Mouse (Mus musculus): ENCODE measurements around the gene Atxn1l. TPM values are rescaled to one million over a fixed set of nuclear protein-coding genes. Genes with fewer than 3 reads are reported as not detected.

Atxn1l gene
- total and polyA plus RNA-seq, 3 experiments: 4.6 to 15.2 (median 7.6) TPM

- H3K27me3 ChIP-seq (replicated peaks): peaks cover 4% of the 10 kb centered on the region
- H3K36me3 ChIP-seq (replicated peaks in 1 of 2; ENCODE audit: control insufficient read depth in 1 of 2, insufficient read depth in 1 of 2, low read length in 1 of 2): no peaks in the 10 kb centered on the region
- peak; percentile 14 for DNase-seq (ENCODE audit: extremely low read depth)
- peaks cover 47% of the 10 kb centered on the region for H3K79me2 ChIP-seq (replicated peaks; ENCODE audit: control insufficient read depth, extremely low read depth, insufficient read depth, poor library complexity, severe bottlenecking)
- dilution Hi-C loops (cut with MboI; ENCODE audit: extremely low pct_ligation_motif_present, extremely low pct_unique_long_range_greater_than_20kb, low sequenced_read_pairs): no loop called here
- peak overlapping the region; percentile 76 to 96 (median 91) for H3K4me3 ChIP-seq (replicated peaks in 1 of 3; ENCODE audit: low read depth in 2 of 3, low read length in 2 of 3, poor library complexity in 1 of 3)
- H3K9ac ChIP-seq (ENCODE audit: insufficient read depth, low read depth): peak overlapping the region; percentile 81
- TF ChIP-seq MXI1 (IDR thresholded peaks at IDR 0.05; ENCODE audit: low read depth, low read length): 0 out of 2 replicates have a peak, but pooled peaks have one; percentile 46
- TF ChIP-seq RAD21 (IDR thresholded peaks at IDR 0.05; ENCODE audit: low read depth, low read length): no peak
- in situ Hi-C loops (cut with MboI; ENCODE audit: low pct_ligation_motif_present, low pct_unique_long_range_greater_than_20kb, low sequenced_read_pairs): no loop called here
- H3K4me1 ChIP-seq (ENCODE audit: control insufficient read depth in 1 of 2, insufficient read depth in 2 of 2): peaks cover 3 to 38% of the 10 kb centered on the region in 2 experiments; a peak in 3 of 4 replicates
- peak overlapping the region; percentile 92; the same call in 1 of the 2 replicates for H3K4me2 ChIP-seq (ENCODE audit: insufficient read depth, low read depth, poor library complexity, severe bottlenecking)
- no peaks in the 10 kb centered on the region for H3K9me3 ChIP-seq (replicated peaks; ENCODE audit: low read length)
- H3K27ac ChIP-seq (ENCODE audit: insufficient read depth, low read depth): peak overlapping the region; percentile 73
These were observed 41.5 kb upstream of the Atxn1l start for GRCm38 (mm10) chr8:109778993-109779421.

GRCm38 (mm10) chr8:109778280-109778977 is 40.9 kb upstream of the Atxn1l start, which contains the start of gene Ap1g1:
TSS of gene Ap1g1 (plus strand) at chr8:109778554.
- dilution Hi-C loops (cut with MboI; ENCODE audit: extremely low pct_ligation_motif_present, extremely low pct_unique_long_range_greater_than_20kb, low sequenced_read_pairs) (no loop called here), in situ Hi-C loops (cut with MboI; ENCODE audit: low pct_ligation_motif_present, low pct_unique_long_range_greater_than_20kb, low sequenced_read_pairs) (no loop called here)
- peaks cover 41% of the 10 kb centered on the region for H3K79me2 ChIP-seq (replicated peaks; ENCODE audit: control insufficient read depth, extremely low read depth, insufficient read depth, poor library complexity, severe bottlenecking)
- H3K9me3 ChIP-seq (replicated peaks; ENCODE audit: low read length): no peaks in the 10 kb centered on the region
- peak; percentile 99 for DNase-seq (ENCODE audit: extremely low read depth)
- H3K9ac ChIP-seq (ENCODE audit: insufficient read depth, low read depth): peak within 1 kb of the TSS; percentile 81
- H3K27ac ChIP-seq (ENCODE audit: insufficient read depth, low read depth): peak within 1 kb of the TSS; percentile 73
- peaks cover 4% of the 10 kb centered on the region for H3K27me3 ChIP-seq (replicated peaks)
- H3K4me3 ChIP-seq (replicated peaks in 1 of 3; ENCODE audit: low read depth in 2 of 3, low read length in 2 of 3, poor library complexity in 1 of 3): peak within 1 kb of the TSS; percentile 76 to 96 (median 91)
- H3K36me3 ChIP-seq (replicated peaks in 1 of 2; ENCODE audit: control insufficient read depth in 1 of 2, insufficient read depth in 1 of 2, low read length in 1 of 2): no peaks in the 10 kb centered on the region
- peak within 1 kb of the TSS; percentile 92 for H3K4me2 ChIP-seq (ENCODE audit: insufficient read depth, low read depth, poor library complexity, severe bottlenecking)
- peaks cover 3 to 35% of the 10 kb centered on the region in 2 experiments for H3K4me1 ChIP-seq (ENCODE audit: control insufficient read depth in 1 of 2, insufficient read depth in 2 of 2)
- TF ChIP-seq KAT2A (IDR thresholded peaks at IDR 0.05; ENCODE audit: insufficient replicate concordance, low read length): peak; percentile 75; the same call in 1 of the 2 replicates
- peak; percentile 87 for TF ChIP-seq ZNF384 (IDR thresholded peaks at IDR 0.05; ENCODE audit: low read depth, low read length)
- peak; percentile 88; the same call in 1 of the 2 replicates for TF ChIP-seq POLR2AphosphoS2 (IDR thresholded peaks at IDR 0.05; ENCODE audit: low read depth, low read length)
- no peak; the same call in 1 of the 2 replicates for TF ChIP-seq RCOR1 (conservative IDR thresholded peaks at IDR 0.05; ENCODE audit: low read depth, low read length)
- TF ChIP-seq EP300 (IDR thresholded peaks at IDR 0.05; ENCODE audit: low read length): no peak
- TF ChIP-seq MAFK (IDR thresholded peaks at IDR 0.05; ENCODE audit: insufficient replicate concordance, low read length): peak; percentile 62; the same call in 1 of the 2 replicates
- peak; percentile 58; the same call in 1 of the 2 replicates for TF ChIP-seq USF2 (conservative IDR thresholded peaks at IDR 0.05; ENCODE audit: low read depth, low read length)
- TF ChIP-seq NRF1 (IDR thresholded peaks at IDR 0.05; ENCODE audit: low read depth, low read length): peak; percentile 63
- no peak for TF ChIP-seq SMC3 (IDR thresholded peaks at IDR 0.05; ENCODE audit: low read depth, low read length)
- peak; percentile 71; the same call in 1 of the 2 replicates for TF ChIP-seq CHD1 (IDR thresholded peaks at IDR 0.05; ENCODE audit: low read depth, low read length)
- TF ChIP-seq ETS1 (conservative IDR thresholded peaks at IDR 0.05; ENCODE audit: low read depth, low read length): peak; percentile 65
- TF ChIP-seq ZMIZ1 (IDR thresholded peaks at IDR 0.05; ENCODE audit: low read depth, low read length): peak; percentile 87; the same call in 1 of the 2 replicates
- peak; percentile 99 for TF ChIP-seq MAZ (IDR thresholded peaks at IDR 0.05; ENCODE audit: low read depth, low read length)
- no peak for TF ChIP-seq CTCF (conservative IDR thresholded peaks at IDR 0.05 in 1 of 2, IDR thresholded peaks at IDR 0.05 in 1 of 2; ENCODE audit: low read depth in 2 of 2, low read length in 2 of 2)
- peak; percentile 90 for TF ChIP-seq POLR2A (IDR thresholded peaks at IDR 0.05; ENCODE audit: low read depth, low read length)
- TF ChIP-seq E2F4 (IDR thresholded peaks at IDR 0.05; ENCODE audit: insufficient replicate concordance, low read depth, low read length): no peak
- no peak for TF ChIP-seq ZC3H11A (IDR thresholded peaks at IDR 0.05; ENCODE audit: low read depth, low read length)
- TF ChIP-seq SIN3A (IDR thresholded peaks at IDR 0.05; ENCODE audit: low read length): peak; percentile 89; the same call in 1 of the 2 replicates
- 0 out of 2 replicates have a peak, but pooled peaks have one; percentile 53 for TF ChIP-seq MAX (IDR thresholded peaks at IDR 0.05; ENCODE audit: low read length)
- peak; percentile 54; the same call in 1 of the 2 replicates for TF ChIP-seq GABPA (IDR thresholded peaks at IDR 0.05; ENCODE audit: insufficient replicate concordance, low read depth, low read length)
- TF ChIP-seq HCFC1 (IDR thresholded peaks at IDR 0.05; ENCODE audit: low read depth, low read length): peak; percentile 94
- TF ChIP-seq MYC (IDR thresholded peaks at IDR 0.05; ENCODE audit: low read depth, low read length): peak; percentile 51; the same call in 1 of the 2 replicates
- no peak for TF ChIP-seq PAX5 (IDR thresholded peaks at IDR 0.05; ENCODE audit: low read length)
- no peak for TF ChIP-seq UBTF (IDR thresholded peaks at IDR 0.05; ENCODE audit: low read depth, low read length)
- peak; percentile 94 for TF ChIP-seq BHLHE40 (IDR thresholded peaks at IDR 0.05; ENCODE audit: low read depth, low read length)
- TF ChIP-seq TCF12 (IDR thresholded peaks at IDR 0.05; ENCODE audit: low read depth, low read length): peak; percentile 85
- peak; percentile 95 for TF ChIP-seq NELFE (IDR thresholded peaks at IDR 0.05; ENCODE audit: low read depth, low read length)
- TF ChIP-seq JUND (conservative IDR thresholded peaks at IDR 0.05; ENCODE audit: low read depth, low read length): peak; percentile 48; the same call in 1 of the 2 replicates
- peak; percentile 95 for TF ChIP-seq MEF2A (IDR thresholded peaks at IDR 0.05; ENCODE audit: borderline replicate concordance, low read depth, low read length)
